Mouse (Mus musculus) yolk sac, embryonic 10.5 days (tissue): ENCODE measurements around the gene Btbd6.

ENCODE experiments used
- DNase-seq: peaks from one replicate; pipeline ENCODE4 v3.0.0-alpha.2; 2017; ENCODE audit warnings: low spot score

Btbd6 gene

GRCm38 (mm10) chr12:112952926-112953565, 23.2 kb upstream of the Btbd6 start:
- no peak for DNase-seq

DNA sequence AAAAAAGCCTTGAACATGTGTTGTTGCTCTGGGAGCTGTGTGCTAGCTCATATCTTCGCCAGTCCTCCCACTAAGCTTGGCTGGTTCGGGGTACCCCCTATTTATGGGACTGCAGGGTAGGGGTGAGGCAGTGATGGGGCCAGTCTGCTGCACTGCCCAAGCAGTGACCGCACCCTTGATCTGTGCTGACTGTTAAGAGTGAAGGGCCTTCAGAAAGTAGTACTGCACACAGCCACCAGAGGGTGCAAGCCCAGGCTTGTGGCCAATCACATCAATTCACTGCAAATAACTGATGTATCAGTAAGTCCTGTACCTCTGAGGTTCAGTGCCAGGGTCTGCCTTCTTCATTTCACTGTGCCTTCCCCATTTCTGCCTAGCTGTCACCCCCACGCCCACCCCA, 20.5 kb upstream of the Btbd6 start:
- peak; percentile 40 for DNase-seq

DNA sequence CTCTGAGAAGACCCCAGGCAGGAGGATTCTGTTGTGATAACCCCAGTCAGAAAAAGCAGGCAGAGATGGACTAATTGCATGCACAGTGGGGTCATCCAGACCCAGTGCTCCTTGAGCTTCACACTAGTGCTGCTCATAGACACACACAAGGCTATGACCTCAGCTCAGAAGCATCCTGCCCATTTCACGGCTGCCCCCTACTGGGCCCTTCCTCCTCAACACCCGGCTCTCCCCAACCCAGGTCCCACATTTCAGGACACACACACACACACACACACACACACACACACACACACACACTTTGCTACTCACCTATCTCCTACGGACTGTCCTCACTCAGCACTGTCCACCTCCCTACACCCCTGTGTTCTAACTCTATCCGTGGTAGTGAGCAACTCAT, 18.0 kb upstream of the Btbd6 start:
- DNase-seq, result peak; percentile 28

DNA sequence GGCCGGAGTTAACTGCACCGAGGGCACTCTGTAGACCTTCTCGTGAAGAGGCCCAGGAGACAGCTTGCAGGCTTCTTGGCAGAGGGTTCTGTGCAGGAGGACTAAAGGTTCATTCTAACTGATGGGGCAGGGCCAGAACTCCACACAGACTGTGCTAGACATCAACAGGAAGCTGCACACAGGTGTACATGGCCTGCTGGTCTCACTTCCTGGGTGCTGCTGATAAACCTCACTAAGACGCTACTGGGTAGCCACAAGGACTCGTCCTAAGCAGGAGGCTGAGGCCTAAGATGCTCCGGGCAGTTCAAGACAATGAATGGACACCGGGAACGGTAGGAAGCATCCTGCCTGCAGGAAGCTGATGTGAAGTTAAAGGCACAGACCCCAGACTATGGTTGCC, 16.9 kb upstream of the Btbd6 start:
- no peak for DNase-seq

DNA sequence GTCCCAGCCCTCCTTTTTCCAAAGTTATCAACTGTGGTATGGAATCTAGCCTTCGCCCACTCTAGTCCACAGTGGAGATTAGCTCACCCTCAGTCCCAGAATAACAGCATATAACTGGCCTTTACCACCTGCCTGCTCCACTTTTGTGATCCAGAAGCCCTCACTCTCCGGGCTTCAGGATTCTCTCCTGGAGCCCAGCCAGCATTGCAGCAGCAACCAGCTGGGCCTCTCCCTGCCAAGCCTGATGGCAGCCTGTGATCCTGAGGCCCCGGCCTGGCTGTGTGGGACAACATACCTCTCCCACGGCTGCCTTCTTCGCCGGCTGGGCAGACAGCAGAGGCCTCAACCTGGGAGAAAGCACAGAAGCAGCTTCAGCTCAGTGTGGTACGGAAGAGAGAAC, 14.9 kb upstream of the Btbd6 start:
- DNase-seq, result no peak

DNA sequence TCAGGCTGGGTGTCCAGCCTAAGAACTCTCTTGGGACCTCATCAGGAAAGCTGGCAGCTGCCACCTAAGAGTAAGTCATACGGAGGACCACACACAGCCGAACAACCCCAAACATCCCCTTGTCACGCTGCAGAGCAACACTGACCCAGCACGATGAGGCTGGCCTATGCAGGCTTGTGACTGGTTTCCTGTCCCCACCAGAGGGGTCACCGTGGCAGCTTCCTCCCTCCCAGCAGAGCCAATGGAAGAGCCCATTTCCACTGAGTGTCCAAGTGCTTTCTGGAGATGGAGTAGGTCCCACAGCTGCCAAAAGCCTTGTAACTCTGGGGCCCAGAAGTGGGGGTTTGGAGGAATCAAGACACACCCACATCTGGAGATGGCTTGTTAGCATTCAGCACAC, 14.4 kb upstream of the Btbd6 start:
- DNase-seq, result no peak

DNA sequence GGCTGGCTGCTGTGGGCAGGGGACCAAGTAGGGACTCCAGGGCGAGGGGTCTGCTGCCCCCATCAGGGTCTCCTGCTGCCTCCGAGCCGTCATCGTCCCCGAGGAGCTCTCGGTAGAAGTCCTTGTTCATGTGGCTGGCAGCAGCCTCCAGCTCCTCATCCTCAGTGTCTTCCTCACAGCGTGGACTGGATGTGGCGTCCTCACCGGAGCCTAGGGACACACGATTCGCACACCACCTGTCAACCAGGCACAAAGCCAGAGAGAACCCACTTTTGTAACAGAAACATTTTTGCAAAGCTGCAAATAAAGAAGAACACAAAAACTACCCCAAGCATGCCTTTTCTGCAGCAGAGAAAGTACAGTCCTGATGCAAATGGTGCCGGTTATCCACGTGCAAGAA, 10.5 kb upstream of the Btbd6 start:
- DNase-seq, result no peak

DNA sequence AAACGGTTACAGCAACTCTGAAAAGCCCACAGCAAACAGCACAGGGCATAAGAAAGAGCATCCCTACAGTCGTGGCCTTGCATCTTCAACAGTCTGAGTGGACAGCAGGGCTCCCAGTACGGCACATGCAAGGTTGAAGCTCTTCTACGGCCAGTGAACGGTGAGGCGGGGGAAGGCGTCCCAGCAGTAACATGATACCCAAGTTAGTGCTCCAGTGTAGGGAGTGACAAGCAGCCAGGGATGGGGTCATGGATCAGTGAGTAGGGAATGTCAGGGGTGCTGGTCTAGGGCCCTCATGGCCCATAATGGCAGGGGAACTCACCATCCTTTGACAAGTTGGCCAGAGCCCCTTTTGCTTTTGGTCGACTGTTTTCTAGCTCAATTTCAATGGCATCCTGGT, 7.3 kb upstream of the Btbd6 start:
- no peak for DNase-seq

GRCm38 (mm10) chr12:112969616-112970015, 6.7 kb upstream of the Btbd6 start:
- no peak for DNase-seq

DNA sequence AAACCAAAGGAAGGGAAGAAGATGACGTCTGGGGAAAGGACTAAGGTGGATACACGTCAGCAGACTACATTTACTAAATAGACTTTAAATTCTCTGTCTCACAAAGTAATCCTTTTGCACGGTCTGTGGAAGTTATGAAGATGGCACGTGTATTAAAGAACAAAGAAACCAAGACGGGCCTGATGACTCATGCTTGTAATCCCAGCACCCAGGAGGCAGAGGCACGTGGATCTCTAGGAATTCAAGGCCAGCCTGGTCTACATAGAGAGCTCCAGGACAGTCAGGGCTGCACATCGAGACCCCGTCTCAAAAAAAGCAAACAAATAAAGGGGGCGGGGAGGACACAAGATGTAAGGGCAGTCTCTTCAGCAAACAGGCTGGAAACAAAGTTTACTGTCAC, 1.5 kb upstream of the Btbd6 start:
- DNase-seq, result no peak

- DNase-seq, result no peak
Measured at GRCm38 (mm10) chr12:112977156-112977555, 874 bp downstream of the Btbd6 start.

DNA sequence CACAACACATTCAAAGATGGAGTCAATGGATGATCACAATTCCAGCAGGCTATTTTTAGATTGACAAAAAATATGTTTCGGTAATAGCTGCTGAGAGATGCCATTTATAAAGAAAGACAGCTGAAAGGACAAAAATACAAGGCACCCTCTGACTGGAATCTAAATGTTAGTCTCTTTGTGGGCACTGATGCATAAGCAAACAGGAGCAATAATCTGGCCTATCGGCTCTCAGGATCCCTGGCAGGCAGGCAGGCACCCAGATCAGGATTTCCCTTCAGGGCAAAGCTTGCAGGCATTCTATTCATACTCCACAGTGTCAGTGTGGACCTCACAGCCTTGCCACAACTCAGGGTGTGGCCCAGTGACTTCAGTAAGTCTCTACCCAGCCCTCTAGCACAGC, 5.7 kb downstream of the Btbd6 start:
- DNase-seq, result no peak

- no peak for DNase-seq
Measured at GRCm38 (mm10) chr12:112985346-112985745, 9.1 kb downstream of the Btbd6 start.

- DNase-seq, result no peak
Measured at GRCm38 (mm10) chr12:112987877-112988276, 11.6 kb downstream of the Btbd6 start.

DNA sequence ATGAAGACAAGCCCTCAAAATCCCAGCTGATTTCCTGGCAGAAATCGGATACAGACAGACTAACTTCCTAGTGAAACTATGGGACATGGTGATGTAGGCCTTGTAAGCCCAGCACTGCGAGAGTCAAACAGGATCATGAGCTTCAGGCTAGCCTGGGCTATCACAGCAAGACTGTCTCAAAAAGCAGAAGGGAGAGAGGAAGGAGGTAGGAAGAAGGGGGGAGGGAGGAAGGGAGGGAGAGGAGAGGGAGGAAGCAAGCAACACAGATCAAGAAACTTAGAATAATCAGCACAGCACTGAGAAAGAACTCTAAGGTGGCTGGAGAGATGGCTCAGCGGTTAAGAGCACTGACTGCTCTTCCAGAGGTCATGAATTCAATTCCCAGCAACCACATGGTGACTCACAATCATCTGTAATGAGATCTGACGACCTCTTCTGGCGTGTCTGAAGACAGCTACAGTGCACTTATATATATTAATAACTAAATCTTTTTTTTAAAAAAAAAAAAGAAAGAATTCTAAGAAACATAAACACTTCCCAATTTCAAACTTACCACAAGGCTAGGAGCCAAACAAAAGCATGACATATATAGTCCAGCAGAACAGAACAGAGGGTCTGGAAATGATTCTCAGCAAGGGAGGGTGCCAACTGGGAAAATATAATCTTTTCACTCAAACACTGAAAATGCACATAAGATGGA, 14.6 kb downstream of the Btbd6 start:
- DNase-seq, result no peak

GRCm38 (mm10) chr12:112991444-112991843, 15.2 kb downstream of the Btbd6 start:
- no peak for DNase-seq

GRCm38 (mm10) chr12:112994153-112994552, 17.9 kb downstream of the Btbd6 start:
- no peak for DNase-seq

GRCm38 (mm10) chr12:112999569-113000293, 23.4 kb downstream of the Btbd6 start:
- DNase-seq, result no peak

GRCm38 (mm10) chr12:113000294-113001132, 24.2 kb downstream of the Btbd6 start, which contains the start of gene Brf1:
Gene Brf1 (minus strand): TSS chr12:113000704.
- DNase-seq, result peak; percentile 98

DNA sequence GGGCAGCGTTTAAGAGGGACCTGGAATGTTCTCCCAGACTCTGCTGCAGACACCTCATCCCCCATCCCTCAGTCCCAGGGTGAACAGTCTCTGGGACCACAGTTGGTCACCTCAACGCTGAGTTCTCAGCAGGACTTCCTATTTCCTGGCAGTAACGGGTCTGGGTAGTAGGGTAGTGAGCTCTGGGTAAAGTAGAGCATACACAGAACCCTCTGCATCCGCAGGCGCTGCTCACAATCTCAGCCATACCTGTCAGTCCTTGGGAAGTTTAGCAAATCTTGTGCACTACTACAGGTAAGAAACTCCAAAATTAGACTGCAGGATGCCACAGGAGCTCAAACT, 24.8 kb downstream of the Btbd6 start:
- DNase-seq, result no peak

- DNase-seq, result no peak
Measured at GRCm38 (mm10) chr12:113002667-113003066, 26.4 kb downstream of the Btbd6 start.

DNA sequence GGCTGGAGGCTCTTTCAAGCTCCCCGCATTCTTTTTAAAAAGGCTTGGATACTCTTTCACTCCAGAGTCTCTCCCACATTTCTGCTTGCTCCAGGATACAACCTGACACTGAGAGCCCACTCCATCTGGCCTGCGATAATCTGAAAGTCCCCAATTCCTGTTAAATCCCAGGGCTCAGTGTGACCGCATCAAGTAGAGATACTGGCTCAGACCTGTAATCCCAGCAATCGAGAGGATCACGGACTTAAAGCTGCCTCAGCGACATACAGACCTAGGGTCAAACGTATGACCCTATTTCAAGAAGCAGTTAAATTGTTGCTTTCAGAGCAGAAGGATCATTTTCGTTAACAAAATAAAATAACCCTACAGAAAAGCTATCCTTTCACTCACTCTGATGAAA, 27.7 kb downstream of the Btbd6 start:
- DNase-seq, result no peak
